Mouse (Mus musculus) C2C12 (cell line): Measurements from ENCODE around the gene Sike1. TPM values are rescaled to one million over a fixed set of nuclear protein-coding genes. Genes with fewer than 3 reads are reported as not detected.

ENCODE experiments used
- H3K27me3 ChIP-seq: one replicate; pipeline ENCODE4 v1.6.1; 2011; ENCODE audit not compliant: control insufficient read depth, insufficient read depth, insufficient read length
- H3K36me3 ChIP-seq: one replicate; pipeline ENCODE4 v1.6.1; 2011; ENCODE audit not compliant: control insufficient read depth, insufficient read depth
- H3K4me3 ChIP-seq: one replicate; pipeline ENCODE4 v1.5.1; 2011; ENCODE audit warnings: mild to moderate bottlenecking, control low read depth; ENCODE audit not compliant: poor library complexity, insufficient read depth, severe bottlenecking
- H3K79me2 ChIP-seq: one replicate; pipeline ENCODE4 v1.6.1; 2011; ENCODE audit not compliant: control insufficient read depth, insufficient read depth
- H3K79me3 ChIP-seq: one replicate; pipeline ENCODE4 v1.6.1; 2011; ENCODE audit warnings: low read depth, control low read depth
- H3ac ChIP-seq: one replicate; pipeline ENCODE3; 2011; ENCODE audit warnings: low read depth; ENCODE audit not compliant: control insufficient read depth, insufficient read length
- CEBPB ChIP-seq: IDR thresholded peaks from one replicate; pipeline ENCODE4 v1.6.1; 2011; ENCODE audit warnings: low read depth, mild to moderate bottlenecking, control low read depth, moderate library complexity
- CTCF ChIP-seq: IDR thresholded peaks from one replicate; pipeline ENCODE4 v1.5.1; 2011; ENCODE audit not compliant: control insufficient read depth, insufficient read depth, insufficient read length
- FOSL1 ChIP-seq: IDR thresholded peaks from one replicate; pipeline ENCODE4 v1.8.0; 2011; ENCODE audit warnings: mild to moderate bottlenecking, low read length; ENCODE audit not compliant: poor library complexity, insufficient read depth, severe bottlenecking
- MAX ChIP-seq: IDR thresholded peaks from one replicate; pipeline ENCODE4 v1.6.1; 2011; ENCODE audit warnings: mild to moderate bottlenecking, control low read depth
- MYOD1 ChIP-seq: IDR thresholded peaks from one replicate; pipeline ENCODE4 v1.6.1; 2011; ENCODE audit warnings: low read depth; ENCODE audit not compliant: control insufficient read depth, insufficient read length
- MYOG ChIP-seq: IDR thresholded peaks from one replicate; pipeline ENCODE4 v1.6.1; 2011; ENCODE audit not compliant: control insufficient read depth, insufficient read length; ENCODE audit errors: extremely low read depth
- USF1 ChIP-seq: IDR thresholded peaks from one replicate; pipeline ENCODE4 v1.6.1; 2011; ENCODE audit warnings: low read depth, mild to moderate bottlenecking, control low read depth, moderate library complexity
- polyA plus RNA-seq: library from polyadenylated mRNA; unstranded; fragments of >200 nt; fragmentation: generic; extraction: Trizol; gene quantifications from one replicate; pipeline ENCODE4 v1.2.1, GENCODE M21; 2012; ENCODE audit warnings: missing spikeins

Sike1 gene
- polyA plus RNA-seq, 1 experiment: 21.6 TPM

GRCm38 (mm10) chr3:103040861-103041379 is 45.4 kb downstream of the Sike1 start:
- Histone ChIP-seq H3K79me3 (peaks cover 24% of the 10 kb centered on the region), H3K36me3 (peaks cover 94% of the 10 kb centered on the region), H3K27me3 (no peaks in the 10 kb centered on the region), H3ac (no peak overlapping the region), H3K79me2 (peaks cover 55% of the 10 kb centered on the region), H3K4me3 (no peak overlapping the region)
- TF ChIP-seq CEBPB (no peak), MYOD1 (no peak), FOSL1 (no peak), USF1 (no peak), CTCF (no peak), MYOG (no peak), MAX (no peak)

- no peak overlapping the region for H3ac ChIP-seq
- peaks cover 22% of the 10 kb centered on the region for H3K79me3 ChIP-seq
- H3K4me3 ChIP-seq: no peak overlapping the region
- no peak for TF ChIP-seq FOSL1
- TF ChIP-seq CEBPB: no peak
- TF ChIP-seq CTCF: no peak
- TF ChIP-seq MYOD1: no peak
- TF ChIP-seq MYOG: no peak
- TF ChIP-seq MAX: no peak
- peaks cover 86% of the 10 kb centered on the region for H3K36me3 ChIP-seq
- peaks cover 29% of the 10 kb centered on the region for H3K79me2 ChIP-seq
- H3K27me3 ChIP-seq: no peaks in the 10 kb centered on the region
These were observed 60.6 kb downstream of the Sike1 start for GRCm38 (mm10) chr3:103056016-103056595.

GRCm38 (mm10) chr3:103057752-103058151 is 62.2 kb downstream of the Sike1 start:
- Histone ChIP-seq H3K79me2 (peaks cover 45% of the 10 kb centered on the region), H3K27me3 (no peaks in the 10 kb centered on the region), H3K36me3 (peaks cover 86% of the 10 kb centered on the region), H3K4me3 (peak overlapping the region; percentile 76), H3K79me3 (peaks cover 28% of the 10 kb centered on the region), H3ac (peak overlapping the region; percentile 22)
- TF ChIP-seq CEBPB: no peak
- TF ChIP-seq USF1: no peak
- TF ChIP-seq MAX: no peak
- TF ChIP-seq FOSL1: no peak
- TF ChIP-seq MYOG: no peak
- no peak for TF ChIP-seq CTCF
- TF ChIP-seq MYOD1: no peak

Other genes with a start within 250 kb of the Sike1 start
- 0.09 TPM for gene Tshb, start 213.0 kb upstream of the Sike1 start, polyA plus RNA-seq
- 0.14 TPM for gene Sycp1, start 59.6 kb upstream of the Sike1 start, polyA plus RNA-seq
- 0.04 TPM for gene Nr1h5, start 31.6 kb upstream of the Sike1 start, polyA plus RNA-seq
- gene Csde1, start 24.7 kb downstream of the Sike1 start, polyA plus RNA-seq: 68.4 TPM
- gene Nras, start 62.6 kb downstream of the Sike1 start, polyA plus RNA-seq: 57.3 TPM
- 0.18 TPM for gene Ampd1, start 78.3 kb downstream of the Sike1 start, polyA plus RNA-seq
- gene Dennd2c, start 106.9 kb downstream of the Sike1 start, polyA plus RNA-seq: 1.9 TPM
- 67.2 TPM for gene Bcas2, start 175.9 kb downstream of the Sike1 start, polyA plus RNA-seq